Mouse (Mus musculus): Measurements from ENCODE around the gene Gm49721. TPM values are rescaled to one million over a fixed set of nuclear protein-coding genes. Genes with fewer than 3 reads are reported as not detected.
A peak's percentile ranks its signal among the peaks of the same experiment; 100 is the strongest.
"Not testable (repeated sequence)": the region's sequence is repeated elsewhere in the genome, so short reads cannot be mapped to it uniquely, and the experiment has no call there.

Gene Gm49721
- total RNA-seq, 4 experiments from 2014 or later, result 0.27 to 0.68 (median 0.48) TPM; not detected in 1

GRCm38 (mm10) chr17:7074494-7074893 lies 95.8 kb downstream of the Gm49721 start:
- not testable (repeated sequence) for DNase-seq (ENCODE audit: low spot score in 2 of 2)

DNA sequence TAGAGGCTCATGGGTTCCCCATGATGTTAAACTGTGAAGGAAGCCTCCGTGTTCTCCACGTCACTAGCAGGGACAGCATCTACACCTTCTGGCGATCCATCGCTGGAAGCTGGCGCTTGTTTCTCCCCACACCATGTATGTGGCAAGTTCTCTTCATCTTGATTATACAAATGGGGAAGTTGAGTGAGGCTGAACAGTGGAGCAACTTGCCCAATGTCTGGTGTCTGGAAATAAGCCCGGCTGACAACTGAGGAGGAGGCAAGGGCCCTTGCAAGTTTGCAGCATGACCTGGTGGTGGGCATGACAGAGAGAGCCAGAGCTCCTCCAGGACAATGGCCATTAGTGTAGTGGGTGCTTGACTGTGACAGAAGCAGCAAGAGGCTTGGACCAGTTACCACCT lies 96.8 kb downstream of the Gm49721 start:
- DNase-seq (ENCODE audit: low spot score in 2 of 2), result not testable (repeated sequence)

GRCm38 (mm10) chr17:7079558-7079957 lies 100.9 kb downstream of the Gm49721 start:
- peak; percentile 13 to 14 for DNase-seq (ENCODE audit: low spot score in 2 of 2)

GRCm38 (mm10) chr17:7084523-7084922 lies 105.8 kb downstream of the Gm49721 start:
- not testable (repeated sequence) for DNase-seq (ENCODE audit: low spot score in 2 of 2)

DNA sequence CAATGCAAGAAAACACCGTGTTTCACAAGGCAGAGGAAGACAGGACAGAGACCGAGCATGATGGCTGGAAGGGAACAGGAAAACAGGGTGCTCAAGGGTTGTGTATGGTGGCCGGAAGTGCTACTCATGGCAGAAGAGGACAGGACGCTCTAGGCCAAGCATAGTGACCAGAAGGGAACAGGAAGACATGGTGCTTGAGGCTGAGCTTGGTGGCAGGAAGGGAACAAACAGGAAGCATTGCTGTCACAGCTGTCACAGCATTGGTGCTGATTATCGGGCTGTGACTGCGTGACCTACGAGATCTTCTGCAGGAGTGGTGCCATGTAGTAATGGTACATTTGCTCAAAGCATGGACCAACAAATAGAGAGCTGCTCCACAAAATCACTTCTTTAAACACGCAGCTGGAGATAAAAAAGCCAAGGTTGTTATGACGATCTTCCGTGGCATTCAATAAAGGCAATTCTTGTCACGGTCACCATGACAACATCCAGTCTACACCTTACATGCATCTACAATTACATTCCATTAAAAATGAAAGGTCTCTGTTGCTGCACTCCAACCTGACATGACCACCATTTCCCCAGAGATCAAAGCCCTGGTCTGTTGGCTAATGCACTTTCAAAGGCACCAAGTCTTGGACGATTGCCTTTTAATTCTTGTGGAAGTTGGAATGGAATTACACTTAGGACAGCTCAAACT lies 106.9 kb downstream of the Gm49721 start:
- not testable (repeated sequence) for DNase-seq (ENCODE audit: low spot score in 2 of 2)

DNA sequence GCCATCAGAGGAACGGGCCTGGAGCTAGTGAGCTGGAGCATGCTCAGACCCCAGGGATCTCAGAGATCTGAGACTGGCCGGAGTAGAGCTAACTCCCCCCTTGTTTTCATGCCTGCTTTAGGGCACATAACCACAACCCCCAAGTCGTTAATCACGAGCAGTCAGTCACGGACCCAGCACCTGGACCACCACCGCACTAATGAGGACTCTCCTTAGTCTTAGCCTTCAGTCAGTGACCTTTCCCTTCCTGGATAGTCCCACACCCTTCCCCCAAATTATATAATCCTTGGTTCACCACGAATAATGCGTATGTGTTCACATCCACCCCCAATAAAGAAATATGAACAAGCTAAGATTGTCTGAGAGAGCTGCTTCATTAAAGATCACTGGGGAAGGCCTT lies 108.1 kb downstream of the Gm49721 start:
- not testable (repeated sequence) for DNase-seq (ENCODE audit: low spot score in 2 of 2)

Other genes with a start within 250 kb of the Gm49721 start
- gene Ezr, start 196.1 kb upstream of the Gm49721 start, total RNA-seq (2022), result 1 to 10 TPM in 3 of 4 experiments, under 1 TPM in 1; 0.58 to 1.5 (median 1.3) TPM
- gene Rsph3b, start 30.2 kb upstream of the Gm49721 start, total RNA-seq (2022), result 10 to 100 TPM; 21.1 to 25.6 (median 23.5) TPM
- 10 to 100 TPM; 13.4 to 18.3 (median 15.7) TPM for gene Tagap1, start 17.7 kb upstream of the Gm49721 start, total RNA-seq (2022)
- gene Rnaset2b, start 8.3 kb upstream of the Gm49721 start, total RNA-seq (2022), result 100 to 1,000 TPM; 114 to 128 (median 121) TPM
- gene Gm1604a, start 46.7 kb downstream of the Gm49721 start, total RNA-seq (2022), result not detected
- 100 to 1,000 TPM in 3 of 4 experiments, 10 to 100 TPM in 1; 92.5 to 116 (median 107) TPM for gene Rps6ka2, start 191.2 kb downstream of the Gm49721 start, total RNA-seq (2022)

All from gastrocnemius, adult 8-10 months (tissue).